Mouse (Mus musculus) kidney, adult 8-10 months (tissue): ENCODE results near the gene Gbe1.

ENCODE experiments used
- DNase-seq, 2 experiments: peaks; one replicate each; pipeline ENCODE4 v3.0.0; 2022

Gene Gbe1

GRCm38 (mm10) chr16:70313886-70314577, at the start of gene Gbe1:
Gene Gbe1 (plus strand): TSS chr16:70313949.
- peak; percentile 94 to 95 for DNase-seq

GRCm38 (mm10) chr16:70310691-70311090, 3.1 kb upstream of the Gbe1 start:
- no peak for DNase-seq

- no peak for DNase-seq
Measured at GRCm38 (mm10) chr16:70313496-70313885, 258 bp upstream of the Gbe1 start.

GRCm38 (mm10) chr16:70314578-70314930, 805 bp downstream of the Gbe1 start:
- DNase-seq, result no peak

GRCm38 (mm10) chr16:70315261-70315660, 1.5 kb downstream of the Gbe1 start:
- no peak for DNase-seq

- DNase-seq, result no peak
Measured at GRCm38 (mm10) chr16:70315862-70316390, 2.2 kb downstream of the Gbe1 start.

- no peak for DNase-seq
Measured at GRCm38 (mm10) chr16:70319388-70319787, 5.6 kb downstream of the Gbe1 start.

- DNase-seq, result no peak
Measured at GRCm38 (mm10) chr16:70320612-70321280, 7.0 kb downstream of the Gbe1 start.

- DNase-seq, result no peak
Measured at GRCm38 (mm10) chr16:70326339-70326948, 12.7 kb downstream of the Gbe1 start.

- no peak for DNase-seq
Measured at GRCm38 (mm10) chr16:70328566-70328965, 14.8 kb downstream of the Gbe1 start.

GRCm38 (mm10) chr16:70329036-70329435, 15.3 kb downstream of the Gbe1 start:
- DNase-seq, result no peak

GRCm38 (mm10) chr16:70329471-70329870, 15.7 kb downstream of the Gbe1 start:
- no peak for DNase-seq

- DNase-seq, result no peak
Measured at GRCm38 (mm10) chr16:70330007-70330406, 16.3 kb downstream of the Gbe1 start.

GRCm38 (mm10) chr16:70330626-70331275, 17.0 kb downstream of the Gbe1 start:
- DNase-seq, result no peak

GRCm38 (mm10) chr16:70334812-70335211, 21.1 kb downstream of the Gbe1 start:
- no peak for DNase-seq

- DNase-seq, result no peak
Measured at GRCm38 (mm10) chr16:70335472-70335871, 21.7 kb downstream of the Gbe1 start.

GRCm38 (mm10) chr16:70337661-70338060, 23.9 kb downstream of the Gbe1 start:
- no peak for DNase-seq

- DNase-seq, result no peak
Measured at GRCm38 (mm10) chr16:70344496-70344895, 30.7 kb downstream of the Gbe1 start.

- DNase-seq, result no peak
Measured at GRCm38 (mm10) chr16:70345607-70346006, 31.9 kb downstream of the Gbe1 start.

GRCm38 (mm10) chr16:70350011-70350410, 36.3 kb downstream of the Gbe1 start:
- DNase-seq, result no peak

- DNase-seq, result peak; percentile 52 to 66
Measured at GRCm38 (mm10) chr16:70351641-70352280, 38.0 kb downstream of the Gbe1 start.

GRCm38 (mm10) chr16:70352571-70352970, 38.8 kb downstream of the Gbe1 start:
- DNase-seq, result no peak

- peak; percentile 86 to 87 for DNase-seq
Measured at GRCm38 (mm10) chr16:70353058-70353457, 39.3 kb downstream of the Gbe1 start.
